ENCODE assay signal across 10 mouse cellular contexts in the genomic region with DNA sequence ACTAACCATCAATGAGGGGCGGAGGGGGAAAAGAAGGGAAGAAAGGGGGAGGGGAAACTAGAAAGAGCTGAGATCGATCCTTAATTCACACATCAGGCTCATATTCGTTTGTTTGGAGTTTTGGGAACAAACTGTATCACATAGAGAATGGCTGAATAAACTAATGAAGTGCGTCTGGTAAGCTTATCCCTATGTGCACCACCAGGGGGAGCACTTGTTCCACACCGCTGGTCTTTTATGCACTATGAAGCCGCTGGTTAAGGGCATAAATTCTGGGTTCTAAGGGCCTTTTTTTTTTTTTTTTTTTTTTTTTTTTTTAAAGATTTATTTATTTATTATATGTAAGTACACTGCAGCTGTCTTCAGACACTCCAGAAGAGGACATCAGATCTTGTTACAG. TPM values are rescaled to one million over a fixed set of nuclear protein-coding genes. Genes with fewer than 3 reads are reported as not detected.
DNase-seq lines count a peak whose midpoint lies in the region; ATAC-seq and TF ChIP-seq lines count a peak whose summit lies in the region.
"Had no signal": no experiment of that assay in that cellular context is flagged by ENCODE, and none has a peak within 500 bp of the region (broad histone marks: within the 10 kb centered on the region; RNA-seq: fewer than 3 reads in every experiment).

No protein-coding gene starts in this region.

- no peaks in the 10 kb centered on the region for H3K27me3 ChIP-seq in heart, embryonic 16.5 days (ENCODE audit: control insufficient read depth, insufficient read depth, low read length)
- H3K27me3 ChIP-seq: embryonic facial prominence, embryonic 12.5 days had no signal

- 13% methylated on average over 6 of the region's 6 CpGs for WGBS in heart, embryonic 16.5 days

- H3K27ac ChIP-seq in layer of hippocampus, adult 2 months, result peak overlapping the region; percentile 41; the same call in 1 of the 2 replicates
- peak overlapping the region; percentile 71 for H3K27ac ChIP-seq in heart, embryonic 16.5 days (ENCODE audit: low read length)

- TF ChIP-seq CTCF in layer of hippocampus, adult 2 months (conservative IDR thresholded peaks at IDR 0.05), result peak; percentile 78

- H3K4me3 ChIP-seq in layer of hippocampus, adult 2 months, result no peak overlapping the region
- H3K4me3 ChIP-seq in heart, embryonic 16.5 days (ENCODE audit: low read length), result no peak overlapping the region
- H3K4me3 ChIP-seq: embryonic facial prominence, embryonic 12.5 days had no signal

- ATAC-seq in heart, embryonic 16.5 days (replicated peaks; ENCODE audit: extremely low read depth, insufficient read depth, low FRiP score), result no peak
- peak; percentile 50; the same call in 1 of the 2 replicates for ATAC-seq in megakaryocyte-erythroid progenitor cell, adult 5-6 weeks (replicated peaks; ENCODE audit: low FRiP score, low TSS enrichment, poor library complexity, severe bottlenecking)

- H3K9ac ChIP-seq in heart, embryonic 16.5 days (ENCODE audit: low read length), result no peak overlapping the region
- H3K9ac ChIP-seq: embryonic facial prominence, embryonic 12.5 days had no signal

- DNase-seq in layer of hippocampus, adult 2 months (ENCODE audit: low spot score in 2 of 2), result peak; percentile 78
- no peak for DNase-seq in layer of hippocampus, adult 9-11 months
- DNase-seq in T-cell, adult 2 months (ENCODE audit: low spot score), result peak; percentile 67
- DNase-seq in cerebellum, postnatal 4 days (ENCODE audit: low spot score in 2 of 2), result peak; percentile 40 to 67
- DNase-seq in layer of hippocampus, postnatal 10 days (ENCODE audit: low spot score in 2 of 2), result peak; percentile 74 to 81
- DNase-seq in spleen, postnatal 4 days (ENCODE audit: low spot score in 2 of 2), result peak; percentile 65 to 86

- H3K4me2 ChIP-seq in heart, embryonic 16.5 days (ENCODE audit: low read depth, low read length), result no peak overlapping the region
- H3K4me2 ChIP-seq: embryonic facial prominence, embryonic 12.5 days had no signal

- H3K4me1 ChIP-seq in heart, embryonic 16.5 days (ENCODE audit: control insufficient read depth, insufficient read depth, low read length), result peaks cover 42% of the 10 kb centered on the region

- no peaks in the 10 kb centered on the region for H3K36me3 ChIP-seq in heart, embryonic 16.5 days (ENCODE audit: control insufficient read depth, insufficient read depth)
- H3K36me3 ChIP-seq: embryonic facial prominence, embryonic 12.5 days had no signal

- H3K9me3 ChIP-seq in heart, embryonic 16.5 days (replicated peaks; ENCODE audit: control insufficient read depth, low read length), result no peaks in the 10 kb centered on the region
- H3K9me3 ChIP-seq: embryonic facial prominence, embryonic 12.5 days; megakaryocyte, embryonic 14.5 days had no signal

RNA-seq across cellular contexts. Expression of a gene that starts 18.3 kb away (rescaled TPM):
- total RNA-seq in layer of hippocampus, adult 2 months (2021), result 10 to 100 TPM; 28.4 to 29.4 TPM
- 61.4 and 66.8 TPM in 2 replicates for polyA plus RNA-seq in heart, embryonic 16.5 days (2015; fragmentation: Nextera tagmentation; extraction: Ambion mirVana)
- total RNA-seq in layer of hippocampus, postnatal 10 days (2021), result 10 to 100 TPM; 31.2 to 34.0 TPM
- total RNA-seq in megakaryocyte-erythroid progenitor cell, adult 5-6 weeks (2014; fragmentation: Nextera tagmentation), result 43.1 and 46.2 TPM in 2 replicates
- 37.1 and 42.6 TPM in 2 replicates for total RNA-seq in megakaryocyte-erythroid progenitor cell, adult 5-6 weeks (2017)

RNA-seq across cellular contexts. Expression of a gene that starts 22.2 kb away (rescaled TPM):
- total RNA-seq in layer of hippocampus, adult 2 months (2021), result 10 to 100 TPM; 19.2 to 21.7 TPM
- polyA plus RNA-seq in heart, embryonic 16.5 days (2015; fragmentation: Nextera tagmentation; extraction: Ambion mirVana), result 1.8 and 2.1 TPM in 2 replicates
- total RNA-seq in layer of hippocampus, postnatal 10 days (2021), result 10 to 100 TPM; 14.0 to 15.3 TPM
- 18.2 and 19.6 TPM in 2 replicates for total RNA-seq in megakaryocyte-erythroid progenitor cell, adult 5-6 weeks (2014; fragmentation: Nextera tagmentation)
- total RNA-seq in megakaryocyte-erythroid progenitor cell, adult 5-6 weeks (2017), result 20.0 and 31.3 TPM in 2 replicates

RNA-seq across cellular contexts. Expression of a gene that starts 37.0 kb away (rescaled TPM):
- total RNA-seq in layer of hippocampus, adult 2 months (2021), result 10 to 100 TPM; 41.2 to 48.6 TPM
- 48.1 and 50.1 TPM in 2 replicates for polyA plus RNA-seq in heart, embryonic 16.5 days (2015; fragmentation: Nextera tagmentation; extraction: Ambion mirVana)
- total RNA-seq in layer of hippocampus, postnatal 10 days (2021), result 10 to 100 TPM; 37.7 to 39.7 TPM
- total RNA-seq in megakaryocyte-erythroid progenitor cell, adult 5-6 weeks (2014; fragmentation: Nextera tagmentation), result 73.6 and 79.4 TPM in 2 replicates
- total RNA-seq in megakaryocyte-erythroid progenitor cell, adult 5-6 weeks (2017), result 37.4 and 48.3 TPM in 2 replicates
